Mouse (Mus musculus): ENCODE data around the gene Fam189a2.

DNA sequence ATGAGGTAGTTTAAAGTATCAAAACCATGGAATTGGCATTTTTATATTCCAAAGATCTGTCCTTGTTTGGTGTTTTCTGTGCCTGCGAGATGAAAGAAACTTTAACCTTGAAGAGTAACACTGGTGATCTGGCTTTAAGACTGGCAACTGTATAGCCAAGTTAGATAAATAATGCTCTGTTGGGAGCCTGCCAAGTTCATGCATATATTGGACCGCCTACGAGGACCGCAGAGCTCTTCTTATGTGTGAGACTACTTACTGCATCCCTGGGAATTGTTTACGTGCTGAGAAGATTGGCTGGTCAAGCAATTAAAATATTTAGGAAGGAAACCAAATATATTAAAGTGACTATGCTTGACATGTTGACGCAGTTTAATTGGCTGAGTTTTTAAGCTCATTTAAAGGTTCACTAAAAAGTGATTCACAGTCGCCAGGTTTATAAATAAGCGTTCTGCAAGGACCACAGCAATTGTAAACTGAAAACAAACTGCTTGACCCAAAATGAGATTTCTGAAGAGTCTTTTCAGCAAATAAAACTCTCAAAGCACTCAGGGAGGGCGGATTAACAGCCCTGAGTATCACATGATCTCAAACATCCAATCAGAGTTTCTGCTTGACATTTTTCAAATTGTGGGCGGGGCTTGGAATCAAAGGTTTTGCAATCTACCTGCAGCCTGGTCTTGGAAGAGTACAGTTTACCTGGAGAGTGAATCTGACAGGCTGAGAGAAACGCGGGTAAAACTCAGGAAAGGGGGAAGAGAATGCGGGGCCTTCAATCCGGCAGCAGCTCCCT lies 8.4 kb upstream of the Fam189a2 start:
- TF ChIP-seq CTCF (IDR thresholded peaks at IDR 0.05; ENCODE audit: borderline replicate concordance, control insufficient read depth, extremely low read depth, insufficient read depth, low read length, poor library complexity), result no peak
- no peak for TF ChIP-seq POLR2A (IDR thresholded peaks at IDR 0.05; ENCODE audit: control insufficient read depth, extremely low read depth, insufficient read depth, low read length, poor library complexity)

Measured in thymus, adult 2 months (tissue).